ENCODE assay signal across 8 mouse cellular contexts in the genomic region with DNA sequence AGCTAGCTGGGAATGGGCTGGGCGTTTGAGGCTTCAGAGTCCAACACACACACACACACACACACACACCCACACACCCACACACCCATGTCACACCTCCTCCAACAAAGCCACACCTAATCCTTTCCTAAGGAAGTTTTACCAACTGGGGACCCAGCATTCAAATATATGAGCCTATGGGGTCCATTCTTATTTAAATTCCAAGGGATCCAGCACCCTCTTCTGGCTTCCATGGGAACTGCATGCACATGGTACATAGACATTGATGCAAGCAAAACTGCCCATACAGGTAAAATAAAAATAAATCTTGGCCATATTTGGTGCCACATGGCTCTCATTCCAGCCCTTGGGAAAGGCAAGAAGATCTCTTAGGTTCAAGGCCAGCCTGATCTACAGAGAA. TPM values are rescaled to one million over a fixed set of nuclear protein-coding genes. Genes with fewer than 3 reads are reported as not detected.
DNase-seq lines count a peak whose midpoint lies in the region.

No protein-coding gene starts in this region.

- H3K36me3 ChIP-seq in heart, embryonic 10.5 days, result peaks cover 48% of the 10 kb centered on the region

- peaks cover 23% of the 10 kb centered on the region for H3K4me1 ChIP-seq in heart, embryonic 10.5 days

- no peaks in the 10 kb centered on the region for H3K9me3 ChIP-seq in heart, embryonic 10.5 days

- DNase-seq in heart, postnatal 36 days, result peak; percentile 18 to 57
- DNase-seq in heart, embryonic 10.5 days (ENCODE audit: low spot score), result no peak
- peak; percentile 32 to 33 for DNase-seq in right cerebral cortex, adult 2 months (ENCODE audit: low spot score in 2 of 2)
- no peak for DNase-seq in right cerebral cortex, postnatal 25 days
- DNase-seq in adrenal gland, postnatal 25 days, result peak; percentile 30
- DNase-seq in lung, postnatal 25 days (ENCODE audit: low spot score), result peak; percentile 13
- DNase-seq in spleen, adult 12 weeks (ENCODE audit: low spot score), result no peak
- DNase-seq in c-Kit-positive CD71-positive TER-119-positive erythroid progenitor cells, embryonic 14.5 days (ENCODE audit: low spot score), result no peak

- no peak overlapping the region for H3K27ac ChIP-seq in heart, embryonic 10.5 days

- intact Hi-C loops in heart, postnatal 36 days (cut with DNase I), result loop anchor here (2.0 kb wide), 2 partner anchors 120 to 130 kb away; no protein-coding TSS in a partner anchor

- no peaks in the 10 kb centered on the region for H3K27me3 ChIP-seq in heart, embryonic 10.5 days (ENCODE audit: insufficient read depth, poor library complexity, severe bottlenecking)

- 95% methylated on average over 1 of the region's 1 CpGs for WGBS in heart, embryonic 10.5 days

- H3K4me3 ChIP-seq in heart, embryonic 10.5 days, result no peak overlapping the region

RNA-seq across cellular contexts. Expression of gene Nipsnap2, which starts 16.1 kb away (rescaled TPM):
- total RNA-seq in heart, postnatal 36 days (2021), result 100 to 1,000 TPM; 766 to 842 TPM
- 140 and 220 TPM in 2 replicates for polyA plus RNA-seq in heart, embryonic 10.5 days (2016; fragmentation: Nextera tagmentation; extraction: Ambion mirVana)
- total RNA-seq in adrenal gland, postnatal 25 days (2021), result 117 and 132 TPM in 2 replicates

RNA-seq across cellular contexts. Expression of gene Mrps17, which starts 25.7 kb away (rescaled TPM):
- 10 to 100 TPM; 81.3 to 87.3 TPM for total RNA-seq in heart, postnatal 36 days (2021)
- 162 and 176 TPM in 2 replicates for polyA plus RNA-seq in heart, embryonic 10.5 days (2016; fragmentation: Nextera tagmentation; extraction: Ambion mirVana)
- total RNA-seq in adrenal gland, postnatal 25 days (2021), result 96.8 and 110 TPM in 2 replicates

RNA-seq across cellular contexts. Expression of gene Sept14, which starts 32.7 kb away (rescaled TPM):
- not detected for total RNA-seq in heart, postnatal 36 days (2021)
- not detected in 2 replicates for polyA plus RNA-seq in heart, embryonic 10.5 days (2016; fragmentation: Nextera tagmentation; extraction: Ambion mirVana)
- total RNA-seq in adrenal gland, postnatal 25 days (2021), result not detected in 2 replicates

RNA-seq across cellular contexts. Expression of gene Psph, which starts 46.3 kb away (rescaled TPM):
- 10 to 100 TPM in 1 of 2 experiments, 1 to 10 TPM in 1; 7.8 to 12.9 TPM for total RNA-seq in heart, postnatal 36 days (2021)
- 36.3 and 55.4 TPM in 2 replicates for polyA plus RNA-seq in heart, embryonic 10.5 days (2016; fragmentation: Nextera tagmentation; extraction: Ambion mirVana)
- total RNA-seq in adrenal gland, postnatal 25 days (2021), result 18.9 and 20.5 TPM in 2 replicates

Comparison
In these comparisons a context has a peak if more than half of its experiments do, and no peak if none do; other contexts are left out.
1. DNase-seq: peak in heart, postnatal 36 days (2 of 2), right cerebral cortex, adult 2 months (2 of 2), adrenal gland, postnatal 25 days (single experiment) and lung, postnatal 25 days (single experiment); none in heart, embryonic 10.5 days (single experiment), right cerebral cortex, postnatal 25 days (single experiment), spleen, adult 12 weeks (single experiment) and c-Kit-positive CD71-positive TER-119-positive erythroid progenitor cells, embryonic 14.5 days (single experiment).